Mouse (Mus musculus): ENCODE results near the gene Arl5c.

DNA sequence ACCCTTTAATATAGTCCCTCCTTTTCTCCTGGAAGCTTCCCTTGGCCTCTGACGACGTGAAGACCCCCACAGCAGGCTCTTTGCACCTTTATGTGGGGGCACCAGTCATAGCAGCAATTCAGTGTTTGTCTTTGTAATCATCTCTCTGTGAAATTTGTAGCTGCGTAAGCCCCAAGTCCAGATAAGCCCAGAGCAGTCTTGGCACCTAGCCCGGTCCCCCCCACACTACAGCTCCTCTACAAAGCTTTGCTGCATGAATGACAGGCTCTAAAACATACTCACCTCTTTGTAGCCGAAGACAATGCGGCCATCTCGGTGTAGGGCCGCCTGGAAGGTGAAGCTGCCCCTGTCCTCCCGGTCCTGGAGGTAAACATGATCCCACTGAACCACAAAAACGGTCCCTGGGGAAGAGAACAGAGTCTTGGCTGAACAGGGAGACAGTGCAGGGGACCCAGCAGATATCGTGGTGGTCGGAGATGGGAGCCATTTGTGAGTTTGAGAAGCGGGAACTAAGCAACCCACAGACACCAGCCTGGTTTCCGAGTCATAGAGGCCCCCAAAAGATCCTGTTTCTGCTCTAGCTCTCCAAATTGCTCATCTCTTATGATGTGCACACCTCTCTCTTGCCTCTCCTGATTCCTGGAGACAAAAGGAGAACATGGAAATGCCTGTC lies 41.4 kb downstream of the Arl5c start:
- TF ChIP-seq CTCF (IDR thresholded peaks at IDR 0.05; ENCODE audit: control insufficient read depth, insufficient read depth, low read length) (no peak), POLR2A (IDR thresholded peaks at IDR 0.05; ENCODE audit: borderline replicate concordance, control insufficient read depth, low read depth, low read length) (no peak)

All from bone marrow, adult 2 months (tissue).